Mouse (Mus musculus) lung, adult 2 months (tissue): ENCODE results near the gene 4930519G04Rik. TPM values are rescaled to one million over a fixed set of nuclear protein-coding genes. Genes with fewer than 3 reads are reported as not detected.
A peak's percentile ranks its signal among the peaks of the same experiment; 100 is the strongest.
"Not testable (repeated sequence)": the region's sequence is repeated elsewhere in the genome, so short reads cannot be mapped to it uniquely, and the experiment has no call there.

Source experiments
- DNase-seq: peaks from one replicate; pipeline ENCODE4 v3.0.0; 2022
- H3K4me1 ChIP-seq: fragments of 200-500 bp; 2 replicates; pipeline ENCODE4 v1.6.1; 2011; ENCODE audit warnings: low read length; ENCODE audit not compliant: control insufficient read depth, insufficient read depth
- H3K4me3 ChIP-seq: fragments of 200-500 bp; replicated peaks from 2 replicates; pipeline ENCODE3; 2011; ENCODE audit warnings: low read depth, mild to moderate bottlenecking, control low read depth, low read length; ENCODE audit errors: extremely low read depth
- CTCF ChIP-seq: fragments of 200-500 bp; IDR thresholded peaks from 2 replicates; pipeline ENCODE4 v1.5.1; 2011; ENCODE audit warnings: mild to moderate bottlenecking, low read length, control low read depth; ENCODE audit not compliant: insufficient read depth
- POLR2A ChIP-seq: fragments of 200-500 bp; IDR thresholded peaks from 2 replicates; pipeline ENCODE4 v1.6.1; 2011; ENCODE audit warnings: low read depth, mild to moderate bottlenecking, control low read depth, low read length, borderline replicate concordance; ENCODE audit errors: extremely low read depth
- WGBS: fragments of 180-500 bp; shearing (Covaris S2); methylation state at CpG from one replicate; pipeline ENCODE4 v1.1.7; 2018; 5-methylcytosine and 5-hydroxymethylcytosine counted together
- polyA plus RNA-seq: library from polyadenylated mRNA; depleted of rRNA; stranded (reverse); fragments of >200 nt; gene quantifications from 2 replicates; pipeline ENCODE4 v1.2.3, GENCODE M21; 2012; rRNA removed

The 4930519G04Rik gene
- polyA plus RNA-seq = not detected in 2 replicates

DNA sequence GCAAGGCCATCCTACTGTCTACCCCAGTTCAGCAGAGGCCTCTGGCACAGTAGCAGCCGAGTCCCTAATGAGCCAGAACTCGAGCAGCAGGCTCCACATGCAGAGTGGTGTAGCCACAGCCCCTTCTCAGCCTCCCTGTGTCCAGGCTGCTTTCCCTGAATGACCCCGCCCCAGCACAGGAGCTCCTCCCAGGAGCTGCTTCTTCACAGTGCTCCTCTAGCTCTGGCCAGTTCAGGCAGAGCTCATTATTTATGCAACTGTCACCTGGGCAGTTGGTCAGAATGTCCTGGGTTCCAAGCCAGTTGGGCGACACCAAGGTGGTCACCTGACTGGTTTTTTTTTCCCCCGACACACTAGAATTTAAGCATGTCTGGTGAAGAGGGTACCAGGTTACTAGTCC is at the start of gene 4930519G04Rik:
4930519G04Rik (plus strand) TSS at position 301 of the 400 bp plus-strand sequence.
- not testable (repeated sequence) for H3K4me3 ChIP-seq, DNase-seq, H3K4me1 ChIP-seq
- 83% methylated on average over 3 of the region's 5 CpGs for WGBS

GRCm38 (mm10) chr5:114804335-114804734 is 49.1 kb upstream of the 4930519G04Rik start:
- DNase-seq = no peak
- H3K4me1 ChIP-seq = peaks cover 15% of the 10 kb centered on the region
- no peak overlapping the region for H3K4me3 ChIP-seq
- 93% methylated on average over 13 of the region's 13 CpGs for WGBS
- TF ChIP-seq CTCF (no peak), POLR2A (no peak)

DNA sequence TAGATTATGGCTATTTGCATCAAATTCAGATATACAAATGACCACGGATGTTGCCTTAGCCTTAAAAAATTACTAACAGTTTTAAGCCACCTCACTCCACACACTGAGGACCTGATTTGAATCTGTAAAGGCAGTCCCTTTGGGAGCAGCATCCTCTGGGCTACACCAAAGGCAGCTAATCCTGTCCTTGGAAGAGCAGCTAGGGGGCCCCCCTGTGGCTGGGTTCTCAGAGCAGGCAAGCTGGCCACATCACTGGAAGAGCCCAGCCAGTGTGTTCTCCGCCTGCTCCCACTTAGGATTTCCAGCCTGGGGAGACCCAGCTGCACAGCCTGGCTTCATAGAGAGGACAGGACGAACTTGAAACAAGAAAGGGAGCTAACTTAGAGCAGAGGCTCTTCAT is 48.5 kb upstream of the 4930519G04Rik start:
- Histone ChIP-seq H3K4me1 (peaks cover 15% of the 10 kb centered on the region), H3K4me3 (no peak overlapping the region)
- WGBS = 40% methylated on average over 3 of the region's 3 CpGs
- TF ChIP-seq POLR2A (no peak), CTCF (0 out of 2 replicates have a peak, but pooled peaks have one; percentile 10)
- DNase-seq = peak; percentile 33

- 37% methylated on average over 15 of the region's 15 CpGs for WGBS
Observed at GRCm38 (mm10) chr5:114805436-114806350, 47.8 kb upstream of the 4930519G04Rik start.

DNA sequence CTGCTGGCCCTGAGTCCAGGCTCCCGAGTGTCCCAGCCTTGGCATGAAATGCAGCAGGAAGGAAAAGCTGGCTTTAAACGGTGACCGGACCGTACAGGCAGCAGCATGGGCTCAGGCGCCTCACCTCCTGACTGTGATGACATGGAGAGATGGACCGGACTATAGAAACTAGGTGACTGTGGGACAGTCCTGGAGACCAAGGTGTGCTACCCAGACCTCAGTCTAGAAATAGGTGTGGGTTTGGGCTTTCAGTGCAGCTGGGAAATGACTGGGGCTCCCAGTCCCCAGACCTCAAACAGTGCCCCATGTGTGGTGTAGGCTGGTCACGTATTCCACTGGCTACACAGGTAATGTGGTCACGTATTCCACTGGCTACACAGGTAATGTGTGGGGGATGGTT is 46.8 kb upstream of the 4930519G04Rik start:
- DNase-seq = no peak
- TF ChIP-seq CTCF = no peak
- TF ChIP-seq POLR2A = no peak
- Histone ChIP-seq H3K4me3 (peak overlapping the region; percentile 8), H3K4me1 (peaks cover 15% of the 10 kb centered on the region)
- 50% methylated on average over 8 of the region's 8 CpGs for WGBS

More at GRCm38 (mm10) chr5:114805436-114806350, 47.8 kb upstream of the 4930519G04Rik start:
- DNase-seq = no peak
- TF ChIP-seq CTCF (no peak), POLR2A (no peak)
- Histone ChIP-seq H3K4me3 (peak overlapping the region; percentile 39), H3K4me1 (peaks cover 15% of the 10 kb centered on the region)

- 51% methylated on average over 9 of the region's 9 CpGs for WGBS
- H3K4me3 ChIP-seq = no peak overlapping the region
- no peak for TF ChIP-seq POLR2A
- TF ChIP-seq CTCF = no peak
- H3K4me1 ChIP-seq = peaks cover 15% of the 10 kb centered on the region
- DNase-seq = no peak
Observed at GRCm38 (mm10) chr5:114807063-114807462, 46.4 kb upstream of the 4930519G04Rik start.

DNA sequence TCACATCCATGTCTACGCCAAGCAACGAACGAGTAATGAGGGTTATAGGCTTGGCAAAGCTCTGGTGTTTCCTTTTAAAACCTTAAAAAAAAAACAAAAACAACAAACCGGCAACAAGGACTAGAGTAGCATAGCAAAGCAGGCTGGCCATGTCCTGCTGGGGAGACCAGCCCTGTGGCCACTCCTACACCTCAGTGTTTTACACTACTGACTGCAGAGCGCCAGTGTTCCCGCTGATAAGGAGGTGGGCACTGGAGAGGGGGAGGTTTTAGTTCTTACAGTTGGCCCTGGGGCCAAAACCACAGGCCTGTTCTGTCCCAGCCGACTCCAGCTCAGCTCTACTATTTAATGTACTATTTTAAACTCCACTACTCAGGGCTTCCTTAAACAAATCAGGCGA is 46.0 kb upstream of the 4930519G04Rik start:
- Histone ChIP-seq H3K4me1 (peaks cover 14% of the 10 kb centered on the region), H3K4me3 (no peak overlapping the region)
- WGBS = 35% methylated on average over 8 of the region's 8 CpGs
- TF ChIP-seq POLR2A = no peak
- no peak for TF ChIP-seq CTCF
- no peak for DNase-seq

- Histone ChIP-seq H3K4me1 (peaks cover 12% of the 10 kb centered on the region), H3K4me3 (no peak overlapping the region)
- WGBS = 80% methylated on average over 6 of the region's 6 CpGs
- TF ChIP-seq POLR2A = no peak
- no peak for TF ChIP-seq CTCF
- DNase-seq = no peak
Observed at GRCm38 (mm10) chr5:114807893-114808292, 45.6 kb upstream of the 4930519G04Rik start.

GRCm38 (mm10) chr5:114808385-114808784 is 45.1 kb upstream of the 4930519G04Rik start:
- TF ChIP-seq POLR2A = no peak
- TF ChIP-seq CTCF = no peak
- DNase-seq = no peak
- 78% methylated on average over 8 of the region's 8 CpGs for WGBS
- H3K4me1 ChIP-seq = peaks cover 12% of the 10 kb centered on the region
- H3K4me3 ChIP-seq = no peak overlapping the region

- Histone ChIP-seq H3K4me1 (peaks cover 12% of the 10 kb centered on the region), H3K4me3 (no peak overlapping the region)
- WGBS = 80% methylated on average over 10 of the region's 10 CpGs
- no peak for TF ChIP-seq CTCF
- no peak for TF ChIP-seq POLR2A
- no peak for DNase-seq
Observed at GRCm38 (mm10) chr5:114809181-114809756, 44.2 kb upstream of the 4930519G04Rik start.

- TF ChIP-seq CTCF = no peak
- no peak for TF ChIP-seq POLR2A
- Histone ChIP-seq H3K4me3 (no peak overlapping the region), H3K4me1 (peaks cover 12% of the 10 kb centered on the region)
- WGBS = 93% methylated on average over 5 of the region's 5 CpGs
- DNase-seq = no peak
Observed at GRCm38 (mm10) chr5:114809826-114810225, 43.6 kb upstream of the 4930519G04Rik start.
